8 mouse cellular contexts compared by ENCODE assay signal in genomic region chr8:13594884-13595323, GRCm38 (mm10). TPM values are rescaled to one million over a fixed set of nuclear protein-coding genes. Genes with fewer than 3 reads are reported as not detected.
DNase-seq lines count a peak whose midpoint lies in the region; ATAC-seq and TF ChIP-seq lines count a peak whose summit lies in the region.

No protein-coding gene starts in this region.

- no peaks in the 10 kb centered on the region for H3K9me3 ChIP-seq in lung, embryonic 14.5 days (ENCODE audit: low read depth, low read length)
- H3K9me3 ChIP-seq in stomach, embryonic 14.5 days (ENCODE audit: control insufficient read depth, low read depth, low read length) = no peaks in the 10 kb centered on the region
- no peaks in the 10 kb centered on the region for H3K9me3 ChIP-seq in kidney, embryonic 14.5 days (ENCODE audit: control insufficient read depth, low read length)

- H3K27ac ChIP-seq in lung, embryonic 14.5 days (ENCODE audit: low read depth) = no peak overlapping the region
- H3K27ac ChIP-seq in stomach, embryonic 14.5 days (ENCODE audit: low read length) = 0 out of 2 replicates have a peak overlapping the region, but pooled peaks have one; percentile 21
- H3K27ac ChIP-seq in kidney, embryonic 14.5 days (ENCODE audit: low read depth, low read length) = no peak overlapping the region

- H3K4me3 ChIP-seq in lung, embryonic 14.5 days (ENCODE audit: low read depth, low read length) = no peak overlapping the region
- H3K4me3 ChIP-seq in stomach, embryonic 14.5 days (ENCODE audit: low read depth, low read length) = no peak overlapping the region
- H3K4me3 ChIP-seq in kidney, embryonic 14.5 days (ENCODE audit: low read length) = no peak overlapping the region

- no peaks in the 10 kb centered on the region for H3K4me1 ChIP-seq in lung, embryonic 14.5 days (ENCODE audit: insufficient read depth)
- no peaks in the 10 kb centered on the region for H3K4me1 ChIP-seq in stomach, embryonic 14.5 days (ENCODE audit: control insufficient read depth, insufficient read depth, low read length)
- no peaks in the 10 kb centered on the region for H3K4me1 ChIP-seq in kidney, embryonic 14.5 days (ENCODE audit: control insufficient read depth, insufficient read depth, low read length)

- no peak overlapping the region for H3K4me2 ChIP-seq in lung, embryonic 14.5 days
- H3K4me2 ChIP-seq in stomach, embryonic 14.5 days (replicated peaks; ENCODE audit: low read depth, low read length) = no peak overlapping the region
- H3K4me2 ChIP-seq in kidney, embryonic 14.5 days (replicated peaks; ENCODE audit: low read depth, low read length) = no peak overlapping the region

- no peak for ATAC-seq in lung, embryonic 14.5 days (ENCODE audit: insufficient read depth)
- ATAC-seq in stomach, embryonic 14.5 days (ENCODE audit: insufficient number of reproducible peaks, insufficient read depth, low FRiP score, low read depth) = 0 out of 2 replicates have a peak, but pooled peaks have one; percentile 20
- no peak for ATAC-seq in kidney, embryonic 14.5 days (ENCODE audit: low FRiP score, low TSS enrichment)

- peak; percentile 56 for DNase-seq in layer of hippocampus, adult 11-12 months (ENCODE audit: low spot score)
- no peak for DNase-seq in layer of hippocampus, adult 8-10 months (ENCODE audit: low spot score in 2 of 2)
- peak; percentile 53 for DNase-seq in adipocyte (ENCODE audit: low spot score)
- DNase-seq in heart, adult 9 months (ENCODE audit: low spot score in 2 of 2) = peak; percentile 63 to 82
- peak; percentile 11 for DNase-seq in lung, embryonic 14.5 days
- DNase-seq in right cerebral cortex, postnatal 14 days = no peak

- TF ChIP-seq CTCF in lung, embryonic 14.5 days (IDR thresholded peaks at IDR 0.05; ENCODE audit: low read depth) = no peak

- no peaks in the 10 kb centered on the region for H3K27me3 ChIP-seq in lung, embryonic 14.5 days (ENCODE audit: insufficient read depth, low read length)
- no peaks in the 10 kb centered on the region for H3K27me3 ChIP-seq in stomach, embryonic 14.5 days (ENCODE audit: control insufficient read depth, insufficient read depth, low read length)
- no peaks in the 10 kb centered on the region for H3K27me3 ChIP-seq in kidney, embryonic 14.5 days (ENCODE audit: control insufficient read depth, insufficient read depth, low read length)

- H3K36me3 ChIP-seq in lung, embryonic 14.5 days (ENCODE audit: insufficient read depth) = peaks cover 33% of the 10 kb centered on the region; the same call in 1 of the 2 replicates
- no peaks in the 10 kb centered on the region; the same call in 1 of the 2 replicates for H3K36me3 ChIP-seq in stomach, embryonic 14.5 days (ENCODE audit: control insufficient read depth, insufficient read depth, low read length)
- H3K36me3 ChIP-seq in kidney, embryonic 14.5 days (ENCODE audit: control insufficient read depth, insufficient read depth, low read length) = 0 out of 2 replicates have a peak, but pooled peaks cover 2% of the 10 kb centered on the region

- WGBS in lung, embryonic 14.5 days = 75% methylated on average over 11 of the region's 11 CpGs
- 71% methylated on average over 11 of the region's 11 CpGs for WGBS in stomach, embryonic 14.5 days
- WGBS in kidney, embryonic 14.5 days = 76% methylated on average over 11 of the region's 11 CpGs

- H3K9ac ChIP-seq in lung, embryonic 14.5 days = no peak overlapping the region
- no peak overlapping the region for H3K9ac ChIP-seq in stomach, embryonic 14.5 days (replicated peaks; ENCODE audit: low read depth, low read length)
- H3K9ac ChIP-seq in kidney, embryonic 14.5 days (ENCODE audit: low read depth, low read length) = no peak overlapping the region

RNA-seq across cellular contexts. Expression of gene 1700029H14Rik, which starts 32.6 kb away (rescaled TPM):
- not detected for total RNA-seq in layer of hippocampus, adult 8-10 months (2022)
- not detected in 2 replicates for polyA plus RNA-seq in lung, embryonic 14.5 days (2014; fragmentation: Nextera tagmentation; extraction: Ambion mirVana)
- not detected in 2 replicates for polyA plus RNA-seq in stomach, embryonic 14.5 days (2014; fragmentation: Nextera tagmentation; extraction: Ambion mirVana)
- polyA plus RNA-seq in kidney, embryonic 14.5 days (2014; fragmentation: Nextera tagmentation; extraction: Ambion mirVana) = not detected in 2 replicates

Comparison
In these comparisons a context has a peak if more than half of its experiments do, and no peak if none do; other contexts are left out.
1. DNase-seq: peak in layer of hippocampus, adult 11-12 months (single experiment), adipocyte (single experiment), heart, adult 9 months (2 of 2) and lung, embryonic 14.5 days (single experiment); none in layer of hippocampus, adult 8-10 months (0 of 2) and right cerebral cortex, postnatal 14 days (single experiment).